Mouse (Mus musculus): Measurements from ENCODE around the gene Dthd1. TPM values are rescaled to one million over a fixed set of nuclear protein-coding genes. Genes with fewer than 3 reads are reported as not detected.

Gene Dthd1
- not detected in 2 replicates for polyA plus RNA-seq (2015; fragmentation: Nextera tagmentation; extraction: Ambion mirVana)

DNA sequence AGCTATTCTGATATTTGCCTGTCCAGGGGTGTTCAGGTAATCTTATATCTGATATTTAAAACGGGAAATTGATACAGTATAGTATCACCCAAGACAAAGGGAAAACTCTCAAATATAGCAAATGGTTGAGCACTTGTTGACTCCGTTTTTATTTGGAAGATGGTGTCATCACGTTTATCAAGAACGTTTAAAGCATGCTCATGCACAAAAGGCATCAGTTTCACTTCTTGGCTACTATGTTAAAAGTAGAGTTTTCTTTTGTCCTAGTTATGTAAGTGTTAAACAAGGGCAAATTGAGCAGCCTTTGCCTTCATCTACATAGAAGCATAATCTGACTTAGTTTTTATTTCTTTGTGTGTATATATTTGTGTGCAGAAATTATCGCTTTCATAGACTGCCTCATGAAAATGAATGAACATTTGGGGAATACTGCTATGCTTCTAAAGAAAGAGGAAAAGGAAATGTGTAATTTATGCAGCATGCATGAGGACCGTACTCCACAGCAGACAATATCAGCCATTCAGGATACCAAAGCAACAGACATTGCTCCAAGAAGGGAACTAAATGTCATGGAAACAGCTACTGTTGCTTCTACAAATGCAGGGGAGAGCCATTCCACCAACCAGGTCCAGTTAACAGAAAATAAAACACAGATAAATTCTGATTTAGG is at the start of gene Dthd1:
TSS of gene Dthd1 (plus strand) at position 422 of the 670 bp plus-strand sequence.
- peak; percentile 68 for ATAC-seq (replicated peaks)
- no peaks in the 10 kb centered on the region for H3K4me1 ChIP-seq
- no peak within 1 kb of the TSS for H3K4me2 ChIP-seq (replicated peaks)
- no peak within 1 kb of the TSS for H3K27ac ChIP-seq (replicated peaks)
- no peaks in the 10 kb centered on the region for H3K36me3 ChIP-seq
- H3K4me3 ChIP-seq: no peak within 1 kb of the TSS
- WGBS: 70% methylated on average over 6 of the region's 6 CpGs
- H3K9me3 ChIP-seq: 0 out of 2 replicates have a peak, but pooled peaks cover 3% of the 10 kb centered on the region
- H3K9ac ChIP-seq (replicated peaks): no peak within 1 kb of the TSS
- H3K27me3 ChIP-seq: no peaks in the 10 kb centered on the region

DNA sequence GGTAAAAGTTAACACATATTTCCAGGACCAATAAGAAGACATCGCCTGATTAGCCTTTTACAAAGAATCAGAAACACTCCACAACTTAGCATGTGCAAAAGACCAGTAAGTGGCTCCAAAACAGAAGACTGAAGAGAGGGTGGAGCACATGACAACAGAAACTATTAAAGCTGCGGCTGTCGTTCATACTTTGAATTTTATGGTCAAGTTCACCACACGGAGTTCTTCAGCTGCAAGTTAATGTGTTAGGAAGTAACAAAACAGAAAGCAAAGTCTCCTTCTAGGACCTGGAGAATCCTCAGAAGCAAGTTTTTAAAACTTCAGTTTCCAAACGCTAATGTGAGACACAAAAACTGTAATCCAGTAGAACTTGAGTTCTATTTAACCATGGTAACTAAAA is 49.5 kb upstream of the Dthd1 start:
- Histone ChIP-seq H3K27me3 (no peaks in the 10 kb centered on the region), H3K27ac (replicated peaks) (no peak overlapping the region), H3K9me3 (no peaks in the 10 kb centered on the region), H3K4me2 (replicated peaks) (no peak overlapping the region), H3K9ac (replicated peaks) (no peak overlapping the region), H3K36me3 (no peaks in the 10 kb centered on the region), H3K4me1 (no peaks in the 10 kb centered on the region), H3K4me3 (no peak overlapping the region)
- WGBS: 64% methylated on average over 5 of the region's 5 CpGs
- ATAC-seq (replicated peaks): no peak

DNA sequence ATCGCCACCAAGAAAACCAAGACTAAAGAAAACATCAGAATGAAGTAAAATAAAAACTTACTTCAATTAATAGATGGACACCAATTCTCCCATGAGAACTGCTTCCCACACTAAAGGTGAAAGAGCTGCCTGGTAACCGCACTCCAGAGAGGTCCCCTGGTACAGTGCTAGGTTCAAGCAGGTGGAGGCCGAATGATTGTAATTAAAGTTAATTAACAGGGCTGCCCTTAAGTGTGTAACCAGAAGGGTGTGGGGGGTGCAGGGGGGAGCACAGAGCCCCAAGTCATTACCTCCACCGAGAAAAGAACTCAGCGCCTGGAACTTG is 48.2 kb upstream of the Dthd1 start:
- WGBS: 13% methylated on average over 5 of the region's 5 CpGs
- no peaks in the 10 kb centered on the region for H3K36me3 ChIP-seq

GRCm38 (mm10) chr5:62765784-62766701 is 47.6 kb upstream of the Dthd1 start, which contains the start of gene Arap2:
TSS of gene Arap2 (minus strand) at chr5:62766159.
- under 1% methylated on average over 79 of the region's 106 CpGs for WGBS
- H3K4me3 ChIP-seq: peak within 1 kb of the TSS; percentile 62
- peak within 1 kb of the TSS; percentile 63 for H3K9ac ChIP-seq (replicated peaks)
- no peaks in the 10 kb centered on the region for H3K9me3 ChIP-seq
- no peaks in the 10 kb centered on the region for H3K36me3 ChIP-seq
- no peak within 1 kb of the TSS for H3K27ac ChIP-seq (replicated peaks)
- peak; percentile 92 for ATAC-seq (replicated peaks)
- peak within 1 kb of the TSS; percentile 77 for H3K4me2 ChIP-seq (replicated peaks)
- H3K27me3 ChIP-seq: no peaks in the 10 kb centered on the region
- no peaks in the 10 kb centered on the region for H3K4me1 ChIP-seq

More for the DNA sequence above, 48.2 kb upstream of the Dthd1 start:
- ATAC-seq (replicated peaks): peak; percentile 65
- H3K27ac ChIP-seq (replicated peaks): no peak overlapping the region
- no peaks in the 10 kb centered on the region for H3K27me3 ChIP-seq
- no peaks in the 10 kb centered on the region for H3K9me3 ChIP-seq
- no peaks in the 10 kb centered on the region for H3K4me1 ChIP-seq
- peak overlapping the region; percentile 62 for H3K4me3 ChIP-seq
- H3K4me2 ChIP-seq (replicated peaks): peak overlapping the region; percentile 77
- H3K9ac ChIP-seq (replicated peaks): peak overlapping the region; percentile 63

GRCm38 (mm10) chr5:62771775-62772599 is 41.6 kb upstream of the Dthd1 start:
- ATAC-seq (replicated peaks): no peak
- Histone ChIP-seq H3K36me3 (no peaks in the 10 kb centered on the region), H3K27me3 (no peaks in the 10 kb centered on the region), H3K4me2 (replicated peaks) (no peak overlapping the region), H3K4me3 (no peak overlapping the region), H3K4me1 (no peaks in the 10 kb centered on the region), H3K9me3 (no peaks in the 10 kb centered on the region), H3K9ac (replicated peaks) (no peak overlapping the region), H3K27ac (replicated peaks) (no peak overlapping the region)
- 88% methylated on average over 11 of the region's 11 CpGs for WGBS

GRCm38 (mm10) chr5:62777804-62778203 is 35.8 kb upstream of the Dthd1 start:
- no peak overlapping the region for H3K27ac ChIP-seq (replicated peaks)
- WGBS: 85% methylated on average over 8 of the region's 8 CpGs
- H3K4me1 ChIP-seq: no peaks in the 10 kb centered on the region
- no peak overlapping the region for H3K4me3 ChIP-seq
- no peaks in the 10 kb centered on the region for H3K36me3 ChIP-seq
- no peak overlapping the region for H3K9ac ChIP-seq (replicated peaks)
- H3K27me3 ChIP-seq: no peaks in the 10 kb centered on the region
- ATAC-seq (replicated peaks): no peak
- no peaks in the 10 kb centered on the region for H3K9me3 ChIP-seq
- H3K4me2 ChIP-seq (replicated peaks): no peak overlapping the region

DNA sequence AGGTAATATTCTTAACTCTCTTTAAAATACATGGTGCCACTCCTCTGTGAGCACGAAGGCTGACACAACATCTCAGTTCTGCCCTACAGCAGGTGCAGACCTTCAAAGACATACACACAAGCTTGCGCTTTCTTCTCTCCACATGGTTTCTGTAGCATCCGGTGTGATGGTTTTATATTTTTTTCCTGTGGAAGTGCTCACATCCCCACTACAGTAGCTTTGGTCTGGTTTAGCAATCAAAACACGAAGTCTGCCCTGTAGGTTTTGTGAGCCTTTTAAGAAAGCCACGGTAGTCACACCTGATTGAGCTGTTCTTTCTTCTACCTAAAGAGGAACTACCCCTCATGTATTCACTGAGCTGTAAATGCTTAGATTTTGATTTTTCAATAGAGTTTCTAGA is 34.9 kb upstream of the Dthd1 start:
- Histone ChIP-seq H3K4me2 (replicated peaks) (no peak overlapping the region), H3K9me3 (no peaks in the 10 kb centered on the region), H3K36me3 (no peaks in the 10 kb centered on the region), H3K27ac (replicated peaks) (no peak overlapping the region), H3K27me3 (no peaks in the 10 kb centered on the region), H3K4me3 (no peak overlapping the region), H3K4me1 (no peaks in the 10 kb centered on the region), H3K9ac (replicated peaks) (no peak overlapping the region)
- WGBS: 74% methylated on average over 5 of the region's 5 CpGs
- ATAC-seq (replicated peaks): no peak; the same call in 1 of the 2 replicates

DNA sequence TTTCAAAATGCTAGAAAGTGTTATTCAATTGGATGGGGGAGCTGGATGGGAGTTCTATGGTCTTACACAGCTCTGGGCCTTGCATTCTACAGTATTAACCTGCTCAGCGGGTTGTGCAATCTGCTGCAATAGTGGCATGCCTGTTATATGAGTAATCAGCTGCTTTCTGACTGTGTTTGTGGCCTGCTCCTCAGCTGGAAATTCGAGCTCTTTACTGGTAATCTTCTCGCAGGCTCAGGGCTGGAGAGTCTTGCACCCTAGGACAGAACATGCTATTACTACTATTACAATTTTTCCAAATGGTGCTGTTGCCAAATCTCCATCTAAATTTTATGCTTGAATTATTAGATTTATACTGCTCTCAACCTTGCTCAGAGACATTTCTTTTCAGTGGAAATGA is 26.8 kb upstream of the Dthd1 start:
- no peaks in the 10 kb centered on the region for H3K36me3 ChIP-seq
- no peak for ATAC-seq (replicated peaks)
- H3K27ac ChIP-seq (replicated peaks): no peak overlapping the region
- H3K4me2 ChIP-seq (replicated peaks): no peak overlapping the region
- WGBS: 87% methylated on average over 3 of the region's 3 CpGs
- H3K4me3 ChIP-seq: no peak overlapping the region
- no peaks in the 10 kb centered on the region for H3K4me1 ChIP-seq
- H3K9me3 ChIP-seq: no peaks in the 10 kb centered on the region
- H3K27me3 ChIP-seq: no peaks in the 10 kb centered on the region
- H3K9ac ChIP-seq (replicated peaks): no peak overlapping the region

DNA sequence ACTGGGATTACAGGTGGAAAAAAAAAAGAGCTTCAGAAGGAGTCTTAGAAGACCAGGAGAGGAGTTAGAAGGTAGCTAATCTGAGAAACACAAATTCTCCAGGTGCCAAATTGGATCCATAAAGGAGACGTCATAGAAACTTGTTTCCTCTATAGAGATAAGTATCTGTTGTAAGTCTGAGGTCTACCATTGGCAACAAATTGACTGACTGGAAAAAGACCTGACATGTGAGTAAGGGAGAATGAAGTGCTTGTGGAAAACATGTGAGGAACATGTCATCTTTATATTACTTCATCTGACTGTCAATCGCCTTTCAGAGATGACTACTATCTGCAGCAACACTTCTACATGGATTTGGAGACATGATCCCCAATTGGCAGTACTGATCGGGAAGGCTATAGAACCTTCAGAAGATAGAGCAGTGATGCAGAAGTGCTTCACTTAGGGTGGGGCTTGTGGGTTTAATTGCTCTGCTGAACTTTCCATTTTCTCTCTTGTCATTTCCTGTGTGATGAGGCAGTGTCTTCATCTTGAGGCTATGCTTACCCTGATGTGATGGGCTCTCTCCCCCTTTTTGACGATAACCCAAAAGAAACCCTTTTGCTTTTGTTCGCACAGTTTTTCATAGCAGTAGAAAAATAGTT is 22.6 kb upstream of the Dthd1 start:
- no peak for ATAC-seq (replicated peaks)
- 94% methylated on average over 5 of the region's 5 CpGs for WGBS
- no peak overlapping the region for H3K9ac ChIP-seq (replicated peaks)
- H3K4me1 ChIP-seq: no peaks in the 10 kb centered on the region
- H3K9me3 ChIP-seq: no peaks in the 10 kb centered on the region
- no peak overlapping the region for H3K4me3 ChIP-seq
- H3K4me2 ChIP-seq (replicated peaks): no peak overlapping the region
- no peaks in the 10 kb centered on the region for H3K27me3 ChIP-seq
- H3K36me3 ChIP-seq: no peaks in the 10 kb centered on the region
- no peak overlapping the region for H3K27ac ChIP-seq (replicated peaks)

DNA sequence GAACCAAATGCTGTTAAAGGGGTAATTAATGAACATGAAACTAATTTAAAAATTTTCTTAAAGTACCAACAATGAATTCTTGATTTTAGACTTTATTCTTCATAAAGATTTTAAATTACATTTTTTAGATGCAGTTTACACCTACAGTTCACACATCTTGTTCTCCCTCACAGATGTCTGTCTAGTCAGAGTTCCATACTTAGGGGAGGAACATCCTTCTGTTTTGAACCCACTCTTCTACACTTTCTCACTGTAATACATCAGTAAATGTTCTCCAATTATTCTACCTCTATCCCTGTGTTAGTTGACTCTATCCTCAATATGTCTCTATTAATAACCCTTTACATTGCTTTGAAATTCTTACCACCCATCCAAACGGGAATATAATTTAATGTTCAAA is 20.8 kb upstream of the Dthd1 start:
- no peak overlapping the region for H3K27ac ChIP-seq (replicated peaks)
- H3K36me3 ChIP-seq: no peaks in the 10 kb centered on the region
- H3K4me3 ChIP-seq: no peak overlapping the region
- H3K27me3 ChIP-seq: no peaks in the 10 kb centered on the region
- no peaks in the 10 kb centered on the region for H3K9me3 ChIP-seq
- 92% methylated on average over 1 of the region's 1 CpGs for WGBS
- no peak overlapping the region for H3K9ac ChIP-seq (replicated peaks)
- no peak overlapping the region for H3K4me2 ChIP-seq (replicated peaks)
- no peaks in the 10 kb centered on the region for H3K4me1 ChIP-seq
- no peak for ATAC-seq (replicated peaks)

DNA sequence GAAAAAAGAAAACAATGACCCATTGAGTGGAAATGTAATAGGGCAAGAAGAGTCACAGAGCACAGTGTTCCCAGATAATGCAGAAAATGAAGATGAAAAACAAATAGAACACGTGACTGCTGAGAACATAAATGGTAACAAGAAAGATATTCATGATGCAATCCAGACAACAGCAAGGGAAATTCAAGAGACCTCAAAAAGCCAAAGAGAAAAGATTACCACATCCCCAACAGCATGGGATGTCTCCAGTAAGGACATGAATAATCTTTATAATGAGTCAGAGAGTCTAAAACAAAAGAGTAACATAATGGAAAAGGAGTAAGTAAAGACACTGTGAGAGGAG is 420 bp downstream of the Dthd1 start:
- WGBS: 60% methylated on average over 1 of the region's 1 CpGs
- ATAC-seq (replicated peaks): no peak
- no peaks in the 10 kb centered on the region for H3K36me3 ChIP-seq
- H3K4me1 ChIP-seq: no peaks in the 10 kb centered on the region
- H3K4me2 ChIP-seq (replicated peaks): no peak overlapping the region
- H3K27ac ChIP-seq (replicated peaks): no peak overlapping the region
- H3K27me3 ChIP-seq: no peaks in the 10 kb centered on the region
- H3K9me3 ChIP-seq: no peaks in the 10 kb centered on the region
- no peak overlapping the region for H3K9ac ChIP-seq (replicated peaks)
- H3K4me3 ChIP-seq: no peak overlapping the region

Data from forebrain, embryonic 15.5 days (tissue).